Mouse (Mus musculus) kidney, embryonic 15.5 days (tissue): ENCODE data around the gene 4933427D14Rik. TPM values are rescaled to one million over a fixed set of nuclear protein-coding genes. Genes with fewer than 3 reads are reported as not detected.

ENCODE experiments used
- ATAC-seq: fragments of 200-750 bp; cut with Nextera tagmentation; replicated peaks from 2 replicates; pipeline ENCODE4 v1.8.0; 2017; ENCODE audit warnings: moderate TSS enrichment; ENCODE audit not compliant: low FRiP score
- H3K27ac ChIP-seq: fragments of 300-500 bp; sonication (generic); 2 replicates; pipeline ENCODE4 v1.5.1; 2015; ENCODE audit warnings: mild to moderate bottlenecking, inconsistent platforms
- H3K27me3 ChIP-seq: fragments of 300-500 bp; sonication (generic); 2 replicates; pipeline ENCODE4 v1.6.1; 2015; ENCODE audit warnings: inconsistent platforms
- H3K36me3 ChIP-seq: fragments of 300-500 bp; sonication (generic); 2 replicates; pipeline ENCODE4 v1.6.1; 2015; ENCODE audit warnings: inconsistent platforms
- H3K4me1 ChIP-seq: fragments of 300-500 bp; sonication (generic); 2 replicates; pipeline ENCODE4 v1.6.1; 2015; ENCODE audit warnings: inconsistent platforms
- H3K4me2 ChIP-seq: fragments of 300-500 bp; sonication (generic); 2 replicates; pipeline ENCODE4 v1.6.1; 2015; ENCODE audit warnings: moderate library complexity, mild to moderate bottlenecking, inconsistent platforms
- H3K4me3 ChIP-seq: fragments of 300-500 bp; sonication (generic); replicated peaks from 2 replicates; pipeline ENCODE4 v1.5.1; 2015; ENCODE audit warnings: mild to moderate bottlenecking, inconsistent platforms
- H3K9ac ChIP-seq: fragments of 300-500 bp; sonication (generic); 2 replicates; pipeline ENCODE4 v1.6.1; 2015; ENCODE audit warnings: mild to moderate bottlenecking, inconsistent platforms
- H3K9me3 ChIP-seq: fragments of 300-500 bp; sonication (generic); replicated peaks from 2 replicates; pipeline ENCODE4 v1.6.1; 2016; ENCODE audit warnings: inconsistent platforms
- WGBS: fragments of 180-500 bp; shearing (Covaris S2); methylation state at CpG from one replicate; pipeline ENCODE4 v1.1.7; 2015; ENCODE audit warnings: mixed read lengths; 5-methylcytosine and 5-hydroxymethylcytosine counted together
- polyA plus RNA-seq: library from polyadenylated mRNA; unstranded; fragments of >200 nt; fragmentation: Nextera tagmentation; extraction: Ambion mirVana; gene quantifications from 2 replicates; pipeline ENCODE4 v1.2.1, GENCODE M21; 2015

Gene 4933427D14Rik
- polyA plus RNA-seq, 1 experiment from 2014 or later, result 13.5 TPM

GRCm38 (mm10) chr11:72120354-72120753 lies 86.9 kb downstream of the 4933427D14Rik start:
- no peak overlapping the region for H3K4me2 ChIP-seq
- no peak overlapping the region for H3K27ac ChIP-seq
- H3K36me3 ChIP-seq, result no peaks in the 10 kb centered on the region
- no peaks in the 10 kb centered on the region for H3K4me1 ChIP-seq
- H3K4me3 ChIP-seq, result no peak overlapping the region
- ATAC-seq, result no peak
- no peak overlapping the region for H3K9ac ChIP-seq
- no peaks in the 10 kb centered on the region for H3K9me3 ChIP-seq
- 78% methylated on average over 6 of the region's 6 CpGs for WGBS
- H3K27me3 ChIP-seq, result no peaks in the 10 kb centered on the region

- no peaks in the 10 kb centered on the region for H3K9me3 ChIP-seq
- no peak overlapping the region for H3K4me2 ChIP-seq
- no peak overlapping the region for H3K27ac ChIP-seq
- no peaks in the 10 kb centered on the region for H3K4me1 ChIP-seq
- no peaks in the 10 kb centered on the region for H3K27me3 ChIP-seq
- H3K36me3 ChIP-seq, result no peaks in the 10 kb centered on the region
- 80% methylated on average over 3 of the region's 3 CpGs for WGBS
- H3K4me3 ChIP-seq, result no peak overlapping the region
- H3K9ac ChIP-seq, result no peak overlapping the region
- no peak for ATAC-seq
Measured at GRCm38 (mm10) chr11:72118630-72119029, 88.6 kb downstream of the 4933427D14Rik start.

- Histone ChIP-seq H3K27ac (no peak overlapping the region), H3K9me3 (no peaks in the 10 kb centered on the region), H3K36me3 (no peaks in the 10 kb centered on the region), H3K4me2 (no peak overlapping the region), H3K4me1 (no peaks in the 10 kb centered on the region), H3K27me3 (no peaks in the 10 kb centered on the region), H3K4me3 (no peak overlapping the region), H3K9ac (no peak overlapping the region)
- no peak for ATAC-seq
- WGBS, result 58% methylated on average over 4 of the region's 4 CpGs
Measured at GRCm38 (mm10) chr11:72113296-72113695, 94.0 kb downstream of the 4933427D14Rik start.

GRCm38 (mm10) chr11:72110726-72111125 lies 96.5 kb downstream of the 4933427D14Rik start:
- WGBS, result 35% methylated on average over 3 of the region's 3 CpGs
- ATAC-seq, result no peak

GRCm38 (mm10) chr11:72104223-72104622 lies 103.0 kb downstream of the 4933427D14Rik start:
- WGBS, result 72% methylated on average over 8 of the region's 8 CpGs
- H3K36me3 ChIP-seq, result no peaks in the 10 kb centered on the region
- no peaks in the 10 kb centered on the region for H3K27me3 ChIP-seq
- no peak overlapping the region for H3K27ac ChIP-seq
- ATAC-seq, result no peak
- H3K9ac ChIP-seq, result no peak overlapping the region
- no peaks in the 10 kb centered on the region for H3K4me1 ChIP-seq
- H3K4me2 ChIP-seq, result no peak overlapping the region
- no peak overlapping the region for H3K4me3 ChIP-seq
- no peaks in the 10 kb centered on the region for H3K9me3 ChIP-seq

More at GRCm38 (mm10) chr11:72110726-72111125, 96.5 kb downstream of the 4933427D14Rik start:
- no peak overlapping the region for H3K4me2 ChIP-seq
- no peaks in the 10 kb centered on the region for H3K36me3 ChIP-seq
- no peaks in the 10 kb centered on the region for H3K4me1 ChIP-seq
- H3K27ac ChIP-seq, result no peak overlapping the region
- no peak overlapping the region for H3K9ac ChIP-seq
- no peaks in the 10 kb centered on the region for H3K9me3 ChIP-seq
- no peak overlapping the region for H3K4me3 ChIP-seq
- no peaks in the 10 kb centered on the region for H3K27me3 ChIP-seq

Other genes starting within 250 kb of the 4933427D14Rik start
- 0.30 and 0.38 TPM in 2 replicates for gene Aipl1, start 169.9 kb downstream of the 4933427D14Rik start, polyA plus RNA-seq
- gene Pimreg, start 165.4 kb downstream of the 4933427D14Rik start, polyA plus RNA-seq, result 122 and 131 TPM in 2 replicates
- gene Pitpnm3, start 71.7 kb downstream of the 4933427D14Rik start, polyA plus RNA-seq, result 0.05 and 0.13 TPM in 2 replicates
- 0.22 and 0.29 TPM in 2 replicates for gene Gm43951, start 619 bp downstream of the 4933427D14Rik start, polyA plus RNA-seq
- 200 and 216 TPM in 2 replicates for gene Txndc17, start 88 bp upstream of the 4933427D14Rik start, polyA plus RNA-seq
- 46.1 TPM in 2 replicates for gene Med31, start 8.1 kb upstream of the 4933427D14Rik start, polyA plus RNA-seq
- gene Slc13a5, start 59.8 kb upstream of the 4933427D14Rik start, polyA plus RNA-seq, result 0.26 and 2.0 TPM in 2 replicates
- gene Xaf1, start 94.2 kb upstream of the 4933427D14Rik start, polyA plus RNA-seq, result 4.3 and 6.2 TPM in 2 replicates
- gene Fbxo39, start 107.0 kb upstream of the 4933427D14Rik start, polyA plus RNA-seq, result not detected in 2 replicates
- 5.4 and 5.6 TPM in 2 replicates for gene Tekt1, start 155.0 kb upstream of the 4933427D14Rik start, polyA plus RNA-seq
- gene Smtnl2, start 204.3 kb upstream of the 4933427D14Rik start, polyA plus RNA-seq, result 109 and 111 TPM in 2 replicates
- gene Ggt6, start 228.1 kb upstream of the 4933427D14Rik start, polyA plus RNA-seq, result 0.87 and 0.95 TPM in 2 replicates
- 162 and 184 TPM in 2 replicates for gene Mybbp1a, start 233.9 kb upstream of the 4933427D14Rik start, polyA plus RNA-seq